Mouse (Mus musculus): ENCODE results near the gene Ajm1. TPM values are rescaled to one million over a fixed set of nuclear protein-coding genes. Genes with fewer than 3 reads are reported as not detected.

The Ajm1 gene
- polyA plus RNA-seq (2015; fragmentation: Nextera tagmentation; extraction: Ambion mirVana) = 11.4 and 14.9 TPM in 2 replicates

DNA sequence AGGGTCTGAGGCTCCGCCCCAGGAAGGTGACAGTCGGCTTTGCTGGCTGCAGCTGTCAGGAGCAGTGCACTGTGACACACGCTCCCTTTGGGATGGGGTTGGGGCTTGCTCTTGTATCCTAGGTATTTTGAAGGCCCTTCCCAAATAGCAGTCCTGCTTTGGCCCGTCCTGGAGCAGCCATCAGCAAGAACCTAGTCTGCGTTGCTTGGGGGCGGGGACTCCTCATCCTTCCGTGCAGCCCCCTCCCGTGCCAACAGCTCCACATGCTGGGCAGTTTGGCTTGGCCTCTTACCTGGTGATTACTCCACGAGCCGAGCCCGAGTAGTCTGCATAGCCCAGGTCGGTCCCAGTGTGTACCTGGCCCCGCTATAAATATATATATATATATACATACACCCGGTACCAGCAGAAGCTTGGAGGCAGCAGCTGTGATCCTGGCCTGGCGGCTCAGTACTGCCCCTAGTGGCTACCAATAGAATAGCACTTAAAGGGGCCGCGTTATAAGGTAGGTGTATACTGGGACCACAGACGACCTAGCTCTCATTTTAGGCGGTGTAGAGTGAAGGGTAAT is at the start of gene Ajm1:
Gene Ajm1, minus strand, starts transcription at position 464 of the 571 bp plus-strand sequence.
- H3K27me3 ChIP-seq (ENCODE audit: control insufficient read depth, insufficient read depth, low read depth, low read length) = peaks cover 44% of the 10 kb centered on the region
- peak within 1 kb of the TSS; percentile 53 for H3K4me3 ChIP-seq (ENCODE audit: low read depth, low read length)
- peak within 1 kb of the TSS; percentile 32; the same call in 1 of the 2 replicates for H3K27ac ChIP-seq (ENCODE audit: low read length)
- H3K4me2 ChIP-seq (ENCODE audit: low read length) = peak within 1 kb of the TSS; percentile 70
- 6% methylated on average over 19 of the region's 19 CpGs for WGBS
- H3K36me3 ChIP-seq (ENCODE audit: control insufficient read depth, insufficient read depth, low read length) = peaks cover 27% of the 10 kb centered on the region; the same call in 1 of the 2 replicates
- peak within 1 kb of the TSS; percentile 78 for H3K9ac ChIP-seq (ENCODE audit: low read depth, low read length)
- ATAC-seq = peak; percentile 82
- H3K4me1 ChIP-seq (ENCODE audit: control insufficient read depth, insufficient read depth, low read length) = peaks cover 42% of the 10 kb centered on the region
- no peaks in the 10 kb centered on the region for H3K9me3 ChIP-seq (replicated peaks; ENCODE audit: control insufficient read depth, low read length, poor library complexity, severe bottlenecking)

DNA sequence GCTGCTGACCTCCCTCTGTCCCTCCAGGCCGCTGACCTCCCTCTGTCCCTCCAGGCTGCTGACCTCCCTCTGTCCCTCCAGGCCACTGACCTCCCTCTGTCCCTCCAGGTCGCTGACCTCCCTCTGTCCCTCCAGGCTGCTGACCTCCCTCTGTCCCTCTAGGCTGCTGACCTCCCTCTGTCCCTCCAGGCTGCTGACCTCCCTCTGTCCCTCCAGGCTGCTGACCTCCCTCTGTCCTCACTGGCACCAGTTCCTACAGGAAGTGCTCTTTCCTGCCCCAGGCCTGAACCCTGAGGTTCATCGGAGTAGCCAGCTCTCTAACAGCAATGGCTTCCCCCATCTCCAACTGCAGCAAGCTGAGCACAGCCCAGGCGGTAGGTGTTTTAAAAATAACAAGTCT is 47.2 kb upstream of the Ajm1 start:
- Histone ChIP-seq H3K9me3 (replicated peaks; ENCODE audit: control insufficient read depth, low read length, poor library complexity, severe bottlenecking) (no peaks in the 10 kb centered on the region), H3K4me3 (ENCODE audit: low read depth, low read length) (no peak overlapping the region), H3K27me3 (ENCODE audit: control insufficient read depth, insufficient read depth, low read depth, low read length) (no peaks in the 10 kb centered on the region), H3K36me3 (ENCODE audit: control insufficient read depth, insufficient read depth, low read length) (no peaks in the 10 kb centered on the region), H3K27ac (ENCODE audit: low read length) (no peak overlapping the region), H3K4me2 (ENCODE audit: low read length) (no peak overlapping the region), H3K9ac (ENCODE audit: low read depth, low read length) (no peak overlapping the region), H3K4me1 (ENCODE audit: control insufficient read depth, insufficient read depth, low read length) (no peaks in the 10 kb centered on the region)
- no peak for ATAC-seq
- WGBS = 46% methylated on average over 4 of the region's 4 CpGs

DNA sequence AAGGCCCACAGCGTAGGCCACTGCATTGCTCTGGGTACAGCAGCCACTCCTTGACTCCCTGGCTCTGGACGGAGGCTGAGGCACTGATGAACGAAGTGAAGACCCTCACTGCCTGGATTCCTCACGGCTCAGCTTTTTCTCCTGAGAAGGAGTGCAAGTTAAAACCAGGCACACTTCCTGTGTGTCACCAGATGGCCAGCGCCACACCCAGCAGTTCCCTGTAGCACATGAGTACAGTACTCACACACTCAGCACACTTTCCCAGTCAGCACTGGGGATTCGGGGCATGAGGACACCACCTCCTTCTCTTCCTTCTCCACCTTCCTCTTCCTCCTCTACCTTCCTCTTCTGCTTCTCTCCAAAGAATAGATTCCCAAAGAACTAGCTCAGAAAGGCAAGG is 46.3 kb upstream of the Ajm1 start, which contains the start of gene Fcna:
Gene Fcna, minus strand, starts transcription at position 220 of the 400 bp plus-strand sequence.
- H3K27me3 ChIP-seq (ENCODE audit: control insufficient read depth, insufficient read depth, low read depth, low read length) = no peaks in the 10 kb centered on the region
- H3K36me3 ChIP-seq (ENCODE audit: control insufficient read depth, insufficient read depth, low read length) = no peaks in the 10 kb centered on the region
- no peaks in the 10 kb centered on the region for H3K9me3 ChIP-seq (replicated peaks; ENCODE audit: control insufficient read depth, low read length, poor library complexity, severe bottlenecking)
- no peak within 1 kb of the TSS for H3K4me2 ChIP-seq (ENCODE audit: low read length)
- WGBS = 81% methylated on average over 6 of the region's 6 CpGs
- no peak within 1 kb of the TSS for H3K27ac ChIP-seq (ENCODE audit: low read length)
- ATAC-seq = no peak
- H3K9ac ChIP-seq (ENCODE audit: low read depth, low read length) = no peak within 1 kb of the TSS
- no peaks in the 10 kb centered on the region for H3K4me1 ChIP-seq (ENCODE audit: control insufficient read depth, insufficient read depth, low read length)
- H3K4me3 ChIP-seq (ENCODE audit: low read depth, low read length) = no peak within 1 kb of the TSS

DNA sequence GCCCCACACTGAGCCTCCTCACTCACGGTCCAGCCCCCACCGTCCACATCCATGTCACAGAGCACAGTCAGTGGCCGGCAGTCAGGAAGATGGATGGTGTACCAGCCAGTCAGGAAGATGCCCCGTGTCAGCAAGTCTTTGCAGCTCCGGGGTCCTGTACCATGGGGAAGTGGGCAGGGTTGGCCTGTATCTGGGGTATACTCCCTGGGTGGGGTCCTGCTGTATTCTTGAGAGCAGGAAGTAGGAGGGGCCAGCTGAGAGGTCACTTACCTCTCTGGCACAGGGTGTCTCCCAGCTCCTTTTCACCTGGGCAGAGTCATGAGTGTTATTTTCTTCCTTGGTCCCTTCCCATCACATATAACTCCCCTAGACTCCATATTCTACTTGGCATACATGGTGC is 44.4 kb upstream of the Ajm1 start:
- Histone ChIP-seq H3K27me3 (ENCODE audit: control insufficient read depth, insufficient read depth, low read depth, low read length) (no peaks in the 10 kb centered on the region), H3K4me3 (ENCODE audit: low read depth, low read length) (no peak overlapping the region), H3K4me1 (ENCODE audit: control insufficient read depth, insufficient read depth, low read length) (peaks cover 4% of the 10 kb centered on the region), H3K36me3 (ENCODE audit: control insufficient read depth, insufficient read depth, low read length) (no peaks in the 10 kb centered on the region), H3K9ac (ENCODE audit: low read depth, low read length) (no peak overlapping the region), H3K4me2 (ENCODE audit: low read length) (no peak overlapping the region), H3K27ac (ENCODE audit: low read length) (no peak overlapping the region), H3K9me3 (replicated peaks; ENCODE audit: control insufficient read depth, low read length, poor library complexity, severe bottlenecking) (no peaks in the 10 kb centered on the region)
- 80% methylated on average over 5 of the region's 5 CpGs for WGBS
- ATAC-seq = no peak

DNA sequence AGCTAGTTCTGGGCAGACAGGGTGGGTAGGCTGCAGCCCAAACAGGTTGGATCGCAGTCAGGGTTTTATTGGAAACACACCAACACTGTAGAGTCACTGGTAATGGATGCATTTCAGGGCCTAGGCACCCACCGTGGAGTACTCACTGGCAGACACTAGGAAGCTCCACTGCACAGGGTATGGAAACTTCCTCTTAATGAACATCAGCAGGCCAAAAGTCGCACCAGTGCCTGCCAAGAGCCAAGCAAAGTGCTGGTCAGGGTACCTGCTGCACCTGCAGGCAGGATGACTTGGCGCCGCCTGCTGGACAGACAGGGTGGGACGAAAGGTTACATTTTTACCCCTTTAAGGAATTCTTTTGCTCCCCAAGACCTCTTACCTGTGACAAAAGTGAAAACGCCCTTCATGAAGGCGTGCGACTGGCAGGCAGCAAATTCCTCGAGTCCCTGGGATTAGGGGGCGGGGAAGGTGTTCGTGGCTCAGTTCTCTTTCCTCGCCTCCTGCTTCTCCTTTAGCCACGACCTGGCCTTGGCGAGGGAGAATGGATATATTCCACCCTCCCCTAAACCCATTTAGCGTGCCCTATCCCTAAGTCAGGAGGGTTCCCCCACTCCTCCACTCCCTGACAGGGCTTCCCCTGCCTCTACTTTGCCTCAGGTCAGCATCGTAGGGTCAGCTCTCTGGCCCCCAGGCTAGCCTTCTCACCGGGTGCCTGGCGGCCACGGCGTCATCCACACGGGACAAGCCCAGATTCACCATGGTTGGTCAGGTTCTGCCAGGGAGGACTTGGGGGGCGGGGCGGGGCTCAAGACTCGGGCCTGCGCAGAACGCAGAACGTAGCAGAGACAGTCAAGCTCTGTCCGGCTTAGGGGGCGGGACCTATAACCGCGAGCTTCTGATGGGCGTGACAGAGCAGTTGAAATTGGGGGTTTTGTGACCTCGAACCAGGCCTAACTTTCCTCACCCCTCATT is 40.0 kb upstream of the Ajm1 start, which contains the start of gene Tmem141:
Gene Tmem141, minus strand, starts transcription at position 777 of the 972 bp plus-strand sequence.
- ATAC-seq = peak; percentile 97
- peak within 1 kb of the TSS; percentile 81 for H3K9ac ChIP-seq (ENCODE audit: low read depth, low read length)
- WGBS = 5% methylated on average over 34 of the region's 34 CpGs

DNA sequence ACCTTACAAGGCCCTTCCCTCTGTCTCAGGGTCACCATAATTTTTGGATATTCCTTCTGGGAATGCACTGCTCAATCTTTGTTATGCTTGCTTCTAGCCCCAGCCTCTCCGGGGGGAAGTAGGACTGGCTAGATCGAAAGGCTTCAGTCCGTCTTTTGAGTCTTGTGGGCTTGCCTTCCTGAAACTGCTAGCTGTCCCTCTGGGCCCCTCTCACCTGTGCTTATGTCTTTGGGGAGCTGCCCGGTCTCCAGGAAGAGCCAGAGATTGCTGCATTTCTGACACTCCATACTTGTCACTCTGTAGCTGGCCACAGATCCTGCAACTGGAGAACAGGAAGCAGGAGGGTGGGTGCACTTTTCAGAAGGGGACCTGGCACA is 39.3 kb upstream of the Ajm1 start:
- ATAC-seq = no peak
- no peaks in the 10 kb centered on the region for H3K36me3 ChIP-seq (ENCODE audit: control insufficient read depth, insufficient read depth, low read length)
- 88% methylated on average over 4 of the region's 4 CpGs for WGBS
- peak overlapping the region; percentile 80; the same call in 1 of the 2 replicates for H3K27ac ChIP-seq (ENCODE audit: low read length)
- peak overlapping the region; percentile 81 for H3K9ac ChIP-seq (ENCODE audit: low read depth, low read length)
- H3K27me3 ChIP-seq (ENCODE audit: control insufficient read depth, insufficient read depth, low read depth, low read length) = peaks cover 17% of the 10 kb centered on the region
- peak overlapping the region; percentile 85 for H3K4me2 ChIP-seq (ENCODE audit: low read length)
- peak overlapping the region; percentile 61; the same call in 1 of the 2 replicates for H3K4me3 ChIP-seq (ENCODE audit: low read depth, low read length)
- no peaks in the 10 kb centered on the region for H3K9me3 ChIP-seq (replicated peaks; ENCODE audit: control insufficient read depth, low read length, poor library complexity, severe bottlenecking)
- peaks cover 12% of the 10 kb centered on the region for H3K4me1 ChIP-seq (ENCODE audit: control insufficient read depth, insufficient read depth, low read length)

More for the DNA sequence above, 40.0 kb upstream of the Ajm1 start, which contains the start of gene Tmem141:
- Histone ChIP-seq H3K27ac (ENCODE audit: low read length) (peak within 1 kb of the TSS; percentile 80), H3K27me3 (ENCODE audit: control insufficient read depth, insufficient read depth, low read depth, low read length) (peaks cover 11% of the 10 kb centered on the region), H3K4me2 (ENCODE audit: low read length) (peak within 1 kb of the TSS; percentile 85), H3K4me3 (ENCODE audit: low read depth, low read length) (peak within 1 kb of the TSS; percentile 61), H3K9me3 (replicated peaks; ENCODE audit: control insufficient read depth, low read length, poor library complexity, severe bottlenecking) (no peaks in the 10 kb centered on the region), H3K4me1 (ENCODE audit: control insufficient read depth, insufficient read depth, low read length) (peaks cover 7% of the 10 kb centered on the region), H3K36me3 (ENCODE audit: control insufficient read depth, insufficient read depth, low read length) (no peaks in the 10 kb centered on the region)

DNA sequence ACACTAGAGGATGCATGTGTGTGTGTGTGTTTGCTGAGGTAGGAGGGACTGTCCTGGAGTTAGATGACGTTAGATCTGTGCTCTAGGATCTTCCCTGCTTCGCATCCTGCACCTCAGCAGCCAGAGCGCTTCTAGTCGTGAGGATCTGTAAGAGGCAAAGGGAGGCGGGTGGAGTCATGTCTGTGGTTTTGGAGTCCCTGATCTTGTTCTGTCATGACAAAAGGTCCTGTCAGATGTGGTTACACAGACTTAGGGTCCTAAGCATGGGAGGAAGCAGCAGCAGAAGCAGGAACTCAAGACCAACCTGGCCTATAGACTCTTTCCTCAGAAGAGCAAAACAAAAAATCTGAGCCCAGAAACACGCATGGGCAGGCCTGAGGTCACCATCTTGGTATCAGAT is 38.8 kb upstream of the Ajm1 start:
- peaks cover 22% of the 10 kb centered on the region for H3K27me3 ChIP-seq (ENCODE audit: control insufficient read depth, insufficient read depth, low read depth, low read length)
- H3K4me3 ChIP-seq (ENCODE audit: low read depth, low read length) = no peak overlapping the region
- H3K4me1 ChIP-seq (ENCODE audit: control insufficient read depth, insufficient read depth, low read length) = peaks cover 12% of the 10 kb centered on the region
- no peak overlapping the region for H3K4me2 ChIP-seq (ENCODE audit: low read length)
- H3K9me3 ChIP-seq (replicated peaks; ENCODE audit: control insufficient read depth, low read length, poor library complexity, severe bottlenecking) = 0 out of 2 replicates have a peak, but pooled peaks cover 3% of the 10 kb centered on the region
- 83% methylated on average over 6 of the region's 6 CpGs for WGBS
- H3K9ac ChIP-seq (ENCODE audit: low read depth, low read length) = no peak overlapping the region
- no peak overlapping the region for H3K27ac ChIP-seq (ENCODE audit: low read length)
- H3K36me3 ChIP-seq (ENCODE audit: control insufficient read depth, insufficient read depth, low read length) = no peaks in the 10 kb centered on the region
- ATAC-seq = no peak

DNA sequence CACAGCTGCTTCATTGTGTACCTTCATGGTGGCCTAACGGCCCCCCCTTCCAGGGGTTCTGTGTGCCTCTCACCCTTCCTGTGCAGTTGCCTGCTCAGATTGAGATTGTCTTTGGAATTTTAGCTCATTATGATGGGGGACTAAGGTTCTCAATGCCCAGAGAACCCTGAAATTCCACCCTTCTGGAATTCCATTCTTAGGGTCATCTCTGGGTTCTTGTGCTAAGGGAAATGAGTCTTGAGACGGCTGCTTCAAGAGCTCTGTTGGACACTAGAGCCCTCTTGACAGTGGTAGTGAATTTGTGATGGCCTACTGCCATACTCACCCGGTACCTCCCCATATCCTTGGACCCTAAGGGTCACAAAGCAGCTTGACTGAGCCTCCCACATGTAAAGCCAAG is 36.0 kb upstream of the Ajm1 start, which contains the start of gene Ccdc183:
Gene Ccdc183, minus strand, starts transcription at position 101 of the 400 bp plus-strand sequence.
- no peak within 1 kb of the TSS for H3K9ac ChIP-seq (ENCODE audit: low read depth, low read length)
- 80% methylated on average over 3 of the region's 3 CpGs for WGBS
- no peak for ATAC-seq
- peaks cover 12% of the 10 kb centered on the region for H3K4me1 ChIP-seq (ENCODE audit: control insufficient read depth, insufficient read depth, low read length)
- no peak within 1 kb of the TSS for H3K4me3 ChIP-seq (ENCODE audit: low read depth, low read length)
- no peak within 1 kb of the TSS for H3K4me2 ChIP-seq (ENCODE audit: low read length)
- no peak within 1 kb of the TSS for H3K27ac ChIP-seq (ENCODE audit: low read length)
- H3K9me3 ChIP-seq (replicated peaks; ENCODE audit: control insufficient read depth, low read length, poor library complexity, severe bottlenecking) = 0 out of 2 replicates have a peak, but pooled peaks cover 3% of the 10 kb centered on the region
- peaks cover 32% of the 10 kb centered on the region for H3K27me3 ChIP-seq (ENCODE audit: control insufficient read depth, insufficient read depth, low read depth, low read length)
- no peaks in the 10 kb centered on the region for H3K36me3 ChIP-seq (ENCODE audit: control insufficient read depth, insufficient read depth, low read length)
